Mouse (Mus musculus): ENCODE results near the gene Armt1.

Armt1 gene

GRCm38 (mm10) chr10:4432123-4432931, at the start of gene Armt1, which contains the start of gene Rmnd1:
Armt1 (plus strand) TSS chr10:4432467.
Rmnd1 (minus strand) TSS chr10:4432388.
- peak; percentile 88 to 90 for DNase-seq (ENCODE audit: low read depth in 2 of 2, low spot score in 2 of 2)

- no peak for DNase-seq (ENCODE audit: low read depth in 2 of 2, low spot score in 2 of 2)
These were observed 48.0 kb upstream of the Armt1 start for GRCm38 (mm10) chr10:4384244-4384643.

- peak; percentile 87 to 90 for DNase-seq (ENCODE audit: low read depth in 2 of 2, low spot score in 2 of 2)
These were observed 45.4 kb upstream of the Armt1 start for GRCm38 (mm10) chr10:4386609-4387591.

- DNase-seq (ENCODE audit: low read depth in 2 of 2, low spot score in 2 of 2) = peak; percentile 29 to 42
These were observed 44.4 kb upstream of the Armt1 start, which contains the start of gene Zbtb2 for GRCm38 (mm10) chr10:4387701-4388383. Zbtb2 (minus strand) TSS chr10:4388108.

GRCm38 (mm10) chr10:4388384-4388745, 43.9 kb upstream of the Armt1 start:
- DNase-seq (ENCODE audit: low read depth in 2 of 2, low spot score in 2 of 2) = peak in 1 of 2 experiments; percentile 28

GRCm38 (mm10) chr10:4389036-4389435, 43.2 kb upstream of the Armt1 start:
- no peak for DNase-seq (ENCODE audit: low read depth in 2 of 2, low spot score in 2 of 2)

- no peak for DNase-seq (ENCODE audit: low read depth in 2 of 2, low spot score in 2 of 2)
These were observed 42.7 kb upstream of the Armt1 start for GRCm38 (mm10) chr10:4389461-4390112.

GRCm38 (mm10) chr10:4390550-4390949, 41.7 kb upstream of the Armt1 start:
- DNase-seq (ENCODE audit: low read depth in 2 of 2, low spot score in 2 of 2) = no peak

GRCm38 (mm10) chr10:4391076-4391475, 41.2 kb upstream of the Armt1 start:
- DNase-seq (ENCODE audit: low read depth in 2 of 2, low spot score in 2 of 2) = no peak

GRCm38 (mm10) chr10:4391851-4392250, 40.4 kb upstream of the Armt1 start:
- peak; percentile 32 to 35 for DNase-seq (ENCODE audit: low read depth in 2 of 2, low spot score in 2 of 2)

- DNase-seq (ENCODE audit: low read depth in 2 of 2, low spot score in 2 of 2) = no peak
These were observed 36.9 kb upstream of the Armt1 start for GRCm38 (mm10) chr10:4395321-4395720.

GRCm38 (mm10) chr10:4398058-4398457, 34.2 kb upstream of the Armt1 start:
- no peak for DNase-seq (ENCODE audit: low read depth in 2 of 2, low spot score in 2 of 2)

GRCm38 (mm10) chr10:4404895-4405491, 27.3 kb upstream of the Armt1 start:
- peak; percentile 44 to 64 for DNase-seq (ENCODE audit: low read depth in 2 of 2, low spot score in 2 of 2)

GRCm38 (mm10) chr10:4405511-4405910, 26.8 kb upstream of the Armt1 start:
- no peak for DNase-seq (ENCODE audit: low read depth in 2 of 2, low spot score in 2 of 2)

GRCm38 (mm10) chr10:4407191-4407590, 25.1 kb upstream of the Armt1 start:
- DNase-seq (ENCODE audit: low read depth in 2 of 2, low spot score in 2 of 2) = no peak

- no peak for DNase-seq (ENCODE audit: low read depth in 2 of 2, low spot score in 2 of 2)
These were observed 7.0 kb upstream of the Armt1 start for GRCm38 (mm10) chr10:4425245-4425644.

GRCm38 (mm10) chr10:4430399-4430798, 1.9 kb upstream of the Armt1 start:
- DNase-seq (ENCODE audit: low read depth in 2 of 2, low spot score in 2 of 2) = no peak

- no peak for DNase-seq (ENCODE audit: low read depth in 2 of 2, low spot score in 2 of 2)
These were observed 1.4 kb upstream of the Armt1 start for GRCm38 (mm10) chr10:4430826-4431225.

- DNase-seq (ENCODE audit: low read depth in 2 of 2, low spot score in 2 of 2) = no peak
These were observed 533 bp upstream of the Armt1 start for GRCm38 (mm10) chr10:4431746-4432122.

Measured in CD8-positive naive resting alpha-beta T cell, adult 2 months (primary cell).